Mouse (Mus musculus): Measurements from ENCODE around the gene Alkbh7. TPM values are rescaled to one million over a fixed set of nuclear protein-coding genes. Genes with fewer than 3 reads are reported as not detected.

Alkbh7 gene
- total RNA-seq, 2 experiments from 2014 or later = 63.6 to 68.9 TPM

DNA sequence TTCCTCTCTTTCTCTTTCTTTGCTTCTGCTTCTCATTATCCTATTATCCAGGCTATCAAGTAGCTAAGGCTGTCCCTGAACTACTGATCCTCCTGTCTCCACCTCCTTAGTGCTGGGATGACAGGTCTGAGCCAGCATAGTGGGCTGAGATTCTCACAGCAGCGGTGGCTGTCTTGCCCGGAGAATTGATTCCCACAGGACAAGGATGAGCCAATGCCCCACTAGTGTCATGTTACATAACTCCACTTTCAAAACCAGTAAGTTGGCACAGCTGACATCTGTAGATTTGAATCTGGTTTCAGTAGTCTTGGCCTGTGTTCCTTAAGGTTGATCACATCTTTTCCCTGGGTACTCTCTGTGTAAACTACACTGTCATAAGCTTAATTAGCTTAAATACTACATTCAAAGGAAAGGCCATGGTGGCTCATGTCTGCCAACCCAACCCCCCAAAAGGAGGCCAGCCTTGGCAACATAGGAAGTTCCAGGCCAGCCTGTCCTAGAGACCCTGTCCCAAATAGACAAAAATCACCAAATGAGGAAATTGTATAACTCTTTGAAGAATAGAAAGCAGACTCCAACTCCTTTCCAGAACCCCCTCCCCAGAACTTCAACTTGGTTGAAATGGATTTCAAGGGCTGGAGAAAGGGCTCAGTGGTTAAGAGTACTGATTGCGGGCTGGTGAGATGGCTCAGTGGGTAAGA lies 10.9 kb upstream of the Alkbh7 start:
- no peak for DNase-seq

DNA sequence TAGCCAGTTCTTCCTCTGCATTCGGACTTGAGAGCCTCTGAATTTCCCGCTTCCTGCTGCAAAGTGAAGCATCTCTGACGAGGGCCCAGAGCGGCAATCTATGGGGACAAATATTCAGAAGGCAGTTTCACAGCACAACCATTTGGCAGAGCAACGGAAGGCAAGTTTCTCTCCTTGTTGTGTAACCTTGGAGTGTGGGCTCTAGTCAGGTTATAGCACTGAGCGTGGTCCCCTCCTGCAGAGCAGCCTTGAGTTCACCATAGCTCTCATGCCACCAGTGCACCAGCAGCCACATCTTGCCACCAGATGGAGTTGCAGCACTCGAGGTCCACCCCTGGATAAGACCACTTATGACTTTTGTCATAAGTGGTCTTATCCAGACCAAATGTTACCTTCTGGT lies 8.7 kb upstream of the Alkbh7 start:
- DNase-seq = no peak

- no peak for DNase-seq
These were observed 8.2 kb upstream of the Alkbh7 start for GRCm38 (mm10) chr17:56988921-56989430.

DNA sequence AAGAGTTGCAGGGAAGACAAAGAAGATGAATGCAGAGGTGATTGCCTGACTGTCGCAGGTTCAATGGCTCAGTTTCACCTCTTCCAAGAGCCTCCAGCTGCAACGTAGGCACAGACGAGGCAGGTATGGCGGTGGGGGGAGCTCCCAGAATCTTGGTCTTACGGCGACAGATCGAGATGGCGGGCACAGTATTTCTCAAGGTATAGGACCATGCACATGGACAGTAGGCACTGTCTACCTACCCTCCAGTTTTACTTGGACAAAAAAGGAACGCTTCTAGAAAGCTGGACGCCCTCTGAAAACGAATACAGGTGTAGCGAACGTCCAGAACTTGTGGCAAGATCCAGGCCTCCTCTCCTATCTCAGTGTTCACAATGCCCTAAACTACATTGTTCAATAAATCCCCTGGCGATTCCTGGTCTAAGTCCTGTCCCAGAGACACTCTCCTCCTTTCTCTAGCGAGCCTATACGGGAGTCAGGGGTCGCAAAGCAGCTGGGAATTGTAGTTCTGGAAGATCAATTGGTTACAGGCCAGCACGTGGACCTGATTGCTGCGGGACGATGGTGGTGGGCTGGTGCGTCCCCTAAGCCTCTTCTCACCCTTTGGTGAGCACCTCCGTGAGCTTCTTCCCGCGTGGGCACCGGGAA lies 7.5 kb upstream of the Alkbh7 start:
- peak; percentile 79 for DNase-seq

GRCm38 (mm10) chr17:56990115-56990746 lies 6.9 kb upstream of the Alkbh7 start, which contains the start of gene Clpp:
Clpp (plus strand) TSS chr17:56990305.
- peak; percentile 95 for DNase-seq

GRCm38 (mm10) chr17:56990966-56991365 lies 6.2 kb upstream of the Alkbh7 start:
- DNase-seq = no peak

DNA sequence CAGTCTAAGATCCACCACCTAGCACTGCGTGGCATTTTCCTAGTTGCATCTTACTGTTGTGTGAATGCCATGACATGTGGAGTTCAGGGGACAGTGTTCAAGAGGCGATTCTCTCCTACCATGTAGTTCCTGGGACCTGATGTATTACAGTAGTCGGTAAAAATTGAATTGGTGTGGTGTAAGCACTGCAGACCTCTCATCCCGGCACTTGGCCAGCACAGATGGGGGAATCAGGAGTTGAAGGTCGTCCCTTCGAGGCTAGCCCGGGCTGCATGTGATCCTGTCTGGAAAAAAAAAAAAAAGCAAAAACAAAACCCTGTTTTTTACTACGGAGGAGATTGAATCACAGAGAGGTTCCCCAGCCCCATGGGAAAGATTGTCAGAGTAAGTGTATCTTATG lies 2.1 kb upstream of the Alkbh7 start:
- peak; percentile 53 for DNase-seq

DNA sequence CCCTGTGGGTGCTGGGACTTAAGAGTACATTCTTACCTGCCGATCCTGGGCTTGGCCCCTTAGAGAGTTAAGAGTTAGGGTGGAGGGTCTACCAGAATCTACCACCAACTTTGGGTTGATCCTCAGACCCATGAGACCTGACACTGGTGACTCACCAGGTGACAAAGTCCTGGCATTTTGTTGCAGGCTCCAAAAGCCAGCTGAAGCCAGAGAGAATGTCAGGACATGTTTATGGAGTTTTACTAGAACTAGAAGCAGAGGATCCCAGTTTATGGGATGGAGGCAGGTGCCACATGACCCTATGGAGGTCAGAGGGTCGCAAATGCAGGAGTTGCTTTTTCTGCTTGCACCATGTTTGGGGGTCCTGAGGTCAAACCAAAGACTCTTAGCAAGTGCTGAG lies 633 bp upstream of the Alkbh7 start:
- no peak for DNase-seq

DNA sequence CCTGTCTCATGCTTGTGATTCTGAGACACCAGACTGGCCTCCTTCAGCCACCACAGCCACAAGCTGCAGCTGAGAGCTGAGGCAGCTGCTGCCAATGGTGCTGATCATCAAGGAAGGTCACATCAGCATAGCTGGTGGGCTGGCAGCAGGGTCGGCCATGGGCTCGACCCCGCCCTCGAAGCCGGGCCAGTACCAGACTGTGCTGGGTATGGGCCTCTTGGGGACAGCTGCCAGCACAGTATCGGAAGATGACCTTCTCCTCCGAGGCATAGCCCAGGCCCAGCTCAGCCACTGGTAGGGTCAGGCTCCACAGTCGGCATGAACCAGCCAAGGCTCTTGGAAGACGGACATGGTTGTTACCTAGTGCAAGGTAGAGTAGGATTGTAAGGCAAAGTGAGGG lies 2.3 kb downstream of the Alkbh7 start:
- peak; percentile 70 for DNase-seq

- DNase-seq = peak; percentile 47
These were observed 3.0 kb downstream of the Alkbh7 start, which contains the start of gene Pspn for GRCm38 (mm10) chr17:56999968-57000609. Pspn (minus strand) TSS chr17:57000018.

- no peak for DNase-seq
These were observed 4.1 kb downstream of the Alkbh7 start for GRCm38 (mm10) chr17:57001228-57001627.

DNA sequence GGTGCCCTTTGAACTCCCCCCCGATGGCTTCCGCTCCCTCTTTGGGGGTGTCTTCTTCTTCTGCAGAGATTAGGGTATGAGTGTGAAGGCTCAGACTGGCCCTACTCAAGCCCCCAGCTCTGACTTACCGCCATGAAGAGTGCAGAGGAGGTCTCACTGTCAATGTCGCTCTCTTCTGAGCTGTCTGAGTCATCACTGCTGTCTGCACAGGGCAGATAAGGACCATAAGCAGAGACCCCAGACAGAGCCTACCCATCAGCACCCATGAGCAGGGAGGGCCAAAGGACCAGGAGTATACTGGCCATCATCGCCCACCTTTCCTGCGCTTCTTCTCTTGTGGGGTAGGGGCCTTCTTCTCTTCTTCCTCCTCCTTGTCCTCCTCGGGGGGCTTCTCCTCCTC lies 6.9 kb downstream of the Alkbh7 start:
- no peak for DNase-seq

GRCm38 (mm10) chr17:57007137-57007905 lies 10.2 kb downstream of the Alkbh7 start:
- DNase-seq = no peak

DNA sequence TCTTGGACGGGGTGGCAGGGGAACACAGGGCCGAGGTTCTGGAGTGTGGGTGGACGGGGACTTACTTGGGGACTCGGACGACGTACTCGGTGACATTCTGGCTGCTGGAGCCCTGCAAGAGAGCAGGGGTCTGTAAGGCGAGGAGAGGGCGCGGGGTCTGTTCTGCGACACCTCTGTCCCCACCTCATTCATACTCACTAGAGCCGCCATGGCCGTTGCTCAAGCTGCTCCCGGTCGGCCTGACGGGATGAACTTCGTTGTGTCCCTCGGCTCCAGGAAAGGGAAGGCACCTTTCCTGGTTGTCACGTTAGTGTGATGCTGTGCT lies 13.7 kb downstream of the Alkbh7 start:
- no peak for DNase-seq

GRCm38 (mm10) chr17:57011236-57012141 lies 14.3 kb downstream of the Alkbh7 start, which contains the start of the genes Gtf2f1 and Gm17949:
Gtf2f1 (minus strand) TSS chr17:57011288.
Gm17949 (plus strand) TSS chr17:57011469.
- peak; percentile 96 for DNase-seq

DNA sequence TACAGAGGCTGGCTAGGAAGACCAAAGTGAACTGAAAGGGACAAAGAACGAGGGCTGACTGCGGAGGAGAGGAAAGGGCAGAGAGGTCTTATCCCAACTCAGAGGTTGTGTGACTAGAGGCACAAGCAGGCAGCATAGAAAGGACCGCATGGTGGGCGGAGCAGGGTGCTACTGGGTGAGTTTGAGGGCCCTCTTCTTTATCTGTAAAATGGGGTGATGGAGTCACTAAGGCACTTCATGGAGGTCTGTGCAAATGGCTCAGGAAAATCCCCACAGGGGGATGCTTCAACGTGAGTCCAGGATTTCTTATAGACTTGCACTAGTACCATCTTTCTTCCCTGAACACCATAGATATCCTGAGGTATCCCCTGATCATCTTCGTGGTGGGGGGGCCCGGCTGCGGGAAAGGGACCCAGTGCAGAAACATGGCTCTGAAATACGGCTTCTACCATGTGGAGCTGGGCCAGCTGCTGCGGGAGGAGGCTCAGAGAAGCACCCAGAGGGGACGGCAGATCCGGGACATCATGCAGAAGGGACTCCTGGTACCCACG lies 15.2 kb downstream of the Alkbh7 start:
- DNase-seq = no peak

- no peak for DNase-seq
These were observed 22.6 kb downstream of the Alkbh7 start for GRCm38 (mm10) chr17:57019693-57020092.

GRCm38 (mm10) chr17:57020960-57021359 lies 23.8 kb downstream of the Alkbh7 start:
- DNase-seq = no peak

- no peak for DNase-seq
These were observed 30.3 kb downstream of the Alkbh7 start for GRCm38 (mm10) chr17:57027471-57027870.

DNA sequence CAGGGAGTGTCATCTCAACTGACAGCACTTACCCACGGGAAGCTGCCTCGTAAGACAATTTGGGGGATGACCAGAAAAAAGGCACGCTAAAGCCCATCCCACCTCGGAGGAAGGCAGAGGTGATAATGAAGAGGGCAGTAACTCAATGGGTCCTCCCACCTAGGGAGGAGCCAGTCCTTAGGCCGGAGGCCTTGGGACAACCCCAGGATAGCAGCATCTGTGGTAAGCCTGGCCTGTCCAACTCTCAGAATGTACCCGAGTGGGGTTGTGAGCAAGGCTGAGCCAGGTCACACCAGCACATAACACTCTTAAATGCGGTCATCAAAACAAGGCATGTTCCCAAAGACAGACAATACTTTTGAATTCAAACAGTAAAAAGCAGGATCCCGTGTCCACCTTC lies 32.6 kb downstream of the Alkbh7 start:
- peak; percentile 49 for DNase-seq

All from adrenal gland, postnatal 10 days (tissue).